Comparison of ENCODE assay signal across 7 mouse cellular contexts in genomic region chr12:111712476-111712875, GRCm38 (mm10). TPM values are rescaled to one million over a fixed set of nuclear protein-coding genes. Genes with fewer than 3 reads are reported as not detected.
DNase-seq lines count a peak whose midpoint lies in the region; ATAC-seq lines count a peak whose summit lies in the region.

No protein-coding gene starts in this region.

- H3K4me3 ChIP-seq in hindbrain, embryonic 13.5 days, result peak overlapping the region; percentile 100

- DNase-seq in spleen, postnatal 10 days (ENCODE audit: low spot score in 2 of 2), result peak; percentile 49 to 54
- DNase-seq in spleen, postnatal 36 days (ENCODE audit: low spot score in 2 of 2), result no peak
- peak; percentile 55 for DNase-seq in embryo, embryonic 10.5 days (ENCODE audit: low spot score)
- DNase-seq in lung, postnatal 10 days, result peak; percentile 34
- no peak for DNase-seq in left cerebral cortex, postnatal 10 days (ENCODE audit: extremely low spot score in 1 of 2, low spot score in 2 of 2)
- no peak for DNase-seq in gastrocnemius, adult 18-20 months (ENCODE audit: low spot score)

- H3K36me3 ChIP-seq in hindbrain, embryonic 13.5 days, result peaks cover 47% of the 10 kb centered on the region

- H3K4me1 ChIP-seq in hindbrain, embryonic 13.5 days (replicated peaks), result peaks cover 30% of the 10 kb centered on the region

- H3K9me3 ChIP-seq in hindbrain, embryonic 13.5 days, result no peaks in the 10 kb centered on the region

- H3K9ac ChIP-seq in hindbrain, embryonic 13.5 days, result peak overlapping the region; percentile 98

- H3K27ac ChIP-seq in hindbrain, embryonic 13.5 days, result peak overlapping the region; percentile 92

- H3K4me2 ChIP-seq in hindbrain, embryonic 13.5 days, result peak overlapping the region; percentile 86

- no peaks in the 10 kb centered on the region for H3K27me3 ChIP-seq in hindbrain, embryonic 13.5 days

- intact Hi-C loops in left cerebral cortex, postnatal 10 days (cut with DNase I), result loop anchor here (5.0 kb wide), 1 partner anchor 40 kb away; the partner anchor contains the start of gene Ckb

- 1% methylated on average over 27 of the region's 33 CpGs for WGBS in hindbrain, embryonic 13.5 days

- ATAC-seq in hindbrain, embryonic 13.5 days (ENCODE audit: low FRiP score), result peak; percentile 44

RNA-seq across cellular contexts. Expression of gene Bag5, which starts 0.6 kb away (rescaled TPM):
- polyA plus RNA-seq in hindbrain, embryonic 13.5 days (2015; fragmentation: Nextera tagmentation; extraction: Ambion mirVana), result 65.3 and 67.9 TPM in 2 replicates
- total RNA-seq in left cerebral cortex, postnatal 10 days (2021), result 10 to 100 TPM; 40.6 to 43.2 TPM
- 10 to 100 TPM; 16.0 to 16.9 TPM for total RNA-seq in gastrocnemius, adult 18-20 months (2021)

RNA-seq across cellular contexts. Expression of gene Apopt1, which starts 0.6 kb away (rescaled TPM):
- 55.1 and 62.1 TPM in 2 replicates for polyA plus RNA-seq in hindbrain, embryonic 13.5 days (2015; fragmentation: Nextera tagmentation; extraction: Ambion mirVana)
- total RNA-seq in left cerebral cortex, postnatal 10 days (2021), result 10 to 100 TPM; 37.9 to 38.6 TPM
- total RNA-seq in gastrocnemius, adult 18-20 months (2021), result 10 to 100 TPM; 40.5 to 43.5 TPM

RNA-seq across cellular contexts. Expression of gene Trmt61a, which starts 34.6 kb away (rescaled TPM):
- 8.6 and 9.3 TPM in 2 replicates for polyA plus RNA-seq in hindbrain, embryonic 13.5 days (2015; fragmentation: Nextera tagmentation; extraction: Ambion mirVana)
- total RNA-seq in left cerebral cortex, postnatal 10 days (2021), result 10 to 100 TPM; 19.2 to 19.5 TPM
- 1 to 10 TPM; 2.4 to 3.9 TPM for total RNA-seq in gastrocnemius, adult 18-20 months (2021)

RNA-seq across cellular contexts. Expression of gene Ckb, which starts 40.3 kb away (rescaled TPM):
- 1,675 and 1,703 TPM in 2 replicates for polyA plus RNA-seq in hindbrain, embryonic 13.5 days (2015; fragmentation: Nextera tagmentation; extraction: Ambion mirVana)
- 1,000 to 10,000 TPM in 1 of 2 experiments, 100 to 1,000 TPM in 1; 966 to 1,046 TPM for total RNA-seq in left cerebral cortex, postnatal 10 days (2021)
- 10 to 100 TPM in 1 of 2 experiments, 1 to 10 TPM in 1; 5.9 to 12.2 TPM for total RNA-seq in gastrocnemius, adult 18-20 months (2021)

RNA-seq across cellular contexts. Expression of gene Klc1, which starts 46.2 kb away (rescaled TPM):
- polyA plus RNA-seq in hindbrain, embryonic 13.5 days (2015; fragmentation: Nextera tagmentation; extraction: Ambion mirVana), result 571 and 589 TPM in 2 replicates
- 100 to 1,000 TPM; 901 to 907 TPM for total RNA-seq in left cerebral cortex, postnatal 10 days (2021)
- total RNA-seq in gastrocnemius, adult 18-20 months (2021), result 10 to 100 TPM; 59.1 to 60.1 TPM

Comparison
In these comparisons a context has a peak if more than half of its experiments do, and no peak if none do; other contexts are left out.
1. DNase-seq: peak in spleen, postnatal 10 days (2 of 2), embryo, embryonic 10.5 days (single experiment) and lung, postnatal 10 days (single experiment); none in spleen, postnatal 36 days (0 of 2), left cerebral cortex, postnatal 10 days (0 of 2) and gastrocnemius, adult 18-20 months (single experiment).
2. RNA of gene Trmt61a, which starts 34.6 kb away (total RNA-seq): 19.2 to 19.5 TPM in left cerebral cortex, postnatal 10 days; 2.4 to 3.9 TPM in gastrocnemius, adult 18-20 months; every median in the first group is over 4 times any median in the second.